Mouse (Mus musculus): ENCODE data around the gene Rab3gap1. TPM values are rescaled to one million over a fixed set of nuclear protein-coding genes. Genes with fewer than 3 reads are reported as not detected.
A peak's percentile ranks its signal among the peaks of the same experiment; 100 is the strongest.

Gene Rab3gap1
- total and polyA plus RNA-seq, 2 experiments from 2014 or later = 16.7 to 29.5 TPM

- no peak for TF ChIP-seq CTCF (IDR thresholded peaks at IDR 0.05)
- H3K27me3 ChIP-seq (ENCODE audit: insufficient read depth, low read length) = no peaks in the 10 kb centered on the region
- ATAC-seq (ENCODE audit: low FRiP score) = no peak
These were observed 32.0 kb upstream of the Rab3gap1 start for GRCm38 (mm10) chr1:127836619-127837018.

GRCm38 (mm10) chr1:127838602-127839001 is 30.0 kb upstream of the Rab3gap1 start:
- no peak for DNase-seq (ENCODE audit: low spot score)
- no peaks in the 10 kb centered on the region for H3K4me1 ChIP-seq (ENCODE audit: insufficient read depth, low read length)
- no peak overlapping the region for H3K4me3 ChIP-seq (ENCODE audit: low read depth, low read length)
- H3K27me3 ChIP-seq (ENCODE audit: insufficient read depth, low read length) = no peaks in the 10 kb centered on the region
- no peak overlapping the region for H3K4me2 ChIP-seq (ENCODE audit: low read depth, low read length, poor library complexity, severe bottlenecking)
- H3K27ac ChIP-seq (ENCODE audit: low read depth, low read length) = no peak overlapping the region
- ATAC-seq (ENCODE audit: low FRiP score) = no peak
- 77% methylated on average over 1 of the region's 1 CpGs for WGBS
- no peak for TF ChIP-seq CTCF (IDR thresholded peaks at IDR 0.05)
- H3K36me3 ChIP-seq (ENCODE audit: insufficient read depth, low read length) = no peaks in the 10 kb centered on the region
- H3K9ac ChIP-seq (replicated peaks; ENCODE audit: low read length, poor library complexity, severe bottlenecking) = no peak overlapping the region
- H3K9me3 ChIP-seq (ENCODE audit: low read length) = no peaks in the 10 kb centered on the region

More at GRCm38 (mm10) chr1:127836619-127837018, 32.0 kb upstream of the Rab3gap1 start:
- Histone ChIP-seq H3K4me1 (ENCODE audit: insufficient read depth, low read length) (no peaks in the 10 kb centered on the region), H3K9me3 (ENCODE audit: low read length) (no peaks in the 10 kb centered on the region), H3K27ac (ENCODE audit: low read depth, low read length) (no peak overlapping the region), H3K36me3 (ENCODE audit: insufficient read depth, low read length) (no peaks in the 10 kb centered on the region), H3K4me3 (ENCODE audit: low read depth, low read length) (no peak overlapping the region), H3K9ac (replicated peaks; ENCODE audit: low read length, poor library complexity, severe bottlenecking) (no peak overlapping the region), H3K4me2 (ENCODE audit: low read depth, low read length, poor library complexity, severe bottlenecking) (no peak overlapping the region)
- WGBS = 72% methylated on average over 4 of the region's 4 CpGs
- no peak for DNase-seq (ENCODE audit: low spot score)

- Histone ChIP-seq H3K9me3 (ENCODE audit: low read length) (no peaks in the 10 kb centered on the region), H3K27me3 (ENCODE audit: insufficient read depth, low read length) (no peaks in the 10 kb centered on the region), H3K4me1 (ENCODE audit: insufficient read depth, low read length) (no peaks in the 10 kb centered on the region), H3K36me3 (ENCODE audit: insufficient read depth, low read length) (no peaks in the 10 kb centered on the region), H3K4me3 (ENCODE audit: low read depth, low read length) (no peak overlapping the region), H3K4me2 (ENCODE audit: low read depth, low read length, poor library complexity, severe bottlenecking) (no peak overlapping the region), H3K9ac (replicated peaks; ENCODE audit: low read length, poor library complexity, severe bottlenecking) (no peak overlapping the region), H3K27ac (ENCODE audit: low read depth, low read length) (no peak overlapping the region)
- ATAC-seq (ENCODE audit: low FRiP score) (no peak), DNase-seq (ENCODE audit: low spot score) (no peak)
- TF ChIP-seq CTCF (IDR thresholded peaks at IDR 0.05) = no peak
- WGBS = 88% methylated on average over 5 of the region's 5 CpGs
These were observed 23.1 kb upstream of the Rab3gap1 start for GRCm38 (mm10) chr1:127845472-127845871.

- Histone ChIP-seq H3K9me3 (ENCODE audit: low read length) (no peaks in the 10 kb centered on the region), H3K4me1 (ENCODE audit: insufficient read depth, low read length) (no peaks in the 10 kb centered on the region), H3K27me3 (ENCODE audit: insufficient read depth, low read length) (no peaks in the 10 kb centered on the region), H3K4me3 (ENCODE audit: low read depth, low read length) (no peak overlapping the region), H3K27ac (ENCODE audit: low read depth, low read length) (no peak overlapping the region), H3K36me3 (ENCODE audit: insufficient read depth, low read length) (no peaks in the 10 kb centered on the region), H3K4me2 (ENCODE audit: low read depth, low read length, poor library complexity, severe bottlenecking) (no peak overlapping the region), H3K9ac (replicated peaks; ENCODE audit: low read length, poor library complexity, severe bottlenecking) (no peak overlapping the region)
- no peak for ATAC-seq (ENCODE audit: low FRiP score)
- no peak for DNase-seq (ENCODE audit: low spot score)
- WGBS = 86% methylated on average over 7 of the region's 7 CpGs
- TF ChIP-seq CTCF (IDR thresholded peaks at IDR 0.05) = no peak
These were observed 18.4 kb upstream of the Rab3gap1 start for GRCm38 (mm10) chr1:127850075-127850610.

- H3K4me1 ChIP-seq (ENCODE audit: insufficient read depth, low read length) = no peaks in the 10 kb centered on the region
- WGBS = 57% methylated on average over 14 of the region's 14 CpGs
- DNase-seq (ENCODE audit: low spot score) = peak; percentile 45
- ATAC-seq (ENCODE audit: low FRiP score) = no peak
- no peak within 1 kb of the TSS for H3K9ac ChIP-seq (replicated peaks; ENCODE audit: low read length, poor library complexity, severe bottlenecking)
- no peaks in the 10 kb centered on the region for H3K9me3 ChIP-seq (ENCODE audit: low read length)
- TF ChIP-seq CTCF (IDR thresholded peaks at IDR 0.05) = no peak
- H3K4me2 ChIP-seq (ENCODE audit: low read depth, low read length, poor library complexity, severe bottlenecking) = peak within 1 kb of the TSS; percentile 30; the same call in 1 of the 2 replicates
- H3K36me3 ChIP-seq (ENCODE audit: insufficient read depth, low read length) = no peaks in the 10 kb centered on the region
- H3K27ac ChIP-seq (ENCODE audit: low read depth, low read length) = no peak within 1 kb of the TSS
- no peak within 1 kb of the TSS for H3K4me3 ChIP-seq (ENCODE audit: low read depth, low read length)
- H3K27me3 ChIP-seq (ENCODE audit: insufficient read depth, low read length) = no peaks in the 10 kb centered on the region
These were observed 13.9 kb upstream of the Rab3gap1 start, which contains the start of gene Map3k19 for GRCm38 (mm10) chr1:127854486-127855222. Gene Map3k19 (minus strand): TSS chr1:127855031.

- Histone ChIP-seq H3K9me3 (ENCODE audit: low read length) (no peaks in the 10 kb centered on the region), H3K4me2 (ENCODE audit: low read depth, low read length, poor library complexity, severe bottlenecking) (no peak overlapping the region), H3K4me3 (ENCODE audit: low read depth, low read length) (no peak overlapping the region), H3K9ac (replicated peaks; ENCODE audit: low read length, poor library complexity, severe bottlenecking) (no peak overlapping the region), H3K27ac (ENCODE audit: low read depth, low read length) (no peak overlapping the region), H3K36me3 (ENCODE audit: insufficient read depth, low read length) (no peaks in the 10 kb centered on the region), H3K4me1 (ENCODE audit: insufficient read depth, low read length) (no peaks in the 10 kb centered on the region), H3K27me3 (ENCODE audit: insufficient read depth, low read length) (no peaks in the 10 kb centered on the region)
- ATAC-seq (ENCODE audit: low FRiP score) (no peak), DNase-seq (ENCODE audit: low spot score) (no peak)
- TF ChIP-seq CTCF (IDR thresholded peaks at IDR 0.05) = no peak
- WGBS = 88% methylated on average over 9 of the region's 9 CpGs
These were observed 9.5 kb upstream of the Rab3gap1 start for GRCm38 (mm10) chr1:127858945-127859648.

Measured in midbrain, postnatal 0 days (tissue).